Mouse (Mus musculus) forebrain, embryonic 11.5 days (tissue): ENCODE measurements around the gene Trmt112. TPM values are rescaled to one million over a fixed set of nuclear protein-coding genes. Genes with fewer than 3 reads are reported as not detected.

ENCODE experiments used
- ATAC-seq: fragments of 200-750 bp; cut with Nextera tagmentation; replicated peaks from 2 replicates; pipeline ENCODE4 v1.8.0; 2017; ENCODE audit warnings: moderate TSS enrichment; ENCODE audit not compliant: low FRiP score
- DNase-seq: peaks from one replicate; pipeline ENCODE4 v3.0.0-alpha.2; 2017; ENCODE audit warnings: low spot score
- H3K27ac ChIP-seq: fragments of 300-500 bp; sonication (generic); 2 replicates; pipeline ENCODE4 v1.5.1; 2014; ENCODE audit warnings: low read depth, low read length
- H3K27me3 ChIP-seq: fragments of 300-500 bp; sonication (generic); 2 replicates; pipeline ENCODE4 v1.6.1; 2014; ENCODE audit warnings: mild to moderate bottlenecking, low read length, mixed read lengths; ENCODE audit not compliant: control insufficient read depth, insufficient read depth
- H3K36me3 ChIP-seq: fragments of 300-500 bp; sonication (generic); 2 replicates; pipeline ENCODE4 v1.6.1; 2014; ENCODE audit warnings: mild to moderate bottlenecking, low read length, moderate library complexity, mixed read lengths; ENCODE audit not compliant: control insufficient read depth, insufficient read depth
- H3K4me1 ChIP-seq: fragments of 300-500 bp; sonication (generic); replicated peaks from 2 replicates; pipeline ENCODE4 v1.6.1; 2014; ENCODE audit warnings: low read length, mixed read lengths; ENCODE audit not compliant: control insufficient read depth, insufficient read depth
- H3K4me2 ChIP-seq: fragments of 300-500 bp; sonication (generic); 2 replicates; pipeline ENCODE4 v1.6.1; 2014; ENCODE audit warnings: low read depth, mild to moderate bottlenecking, low read length, moderate library complexity, mixed read lengths; ENCODE audit not compliant: severe bottlenecking
- H3K4me3 ChIP-seq: fragments of 300-500 bp; sonication (generic); 2 replicates; pipeline ENCODE4 v1.5.1; 2014; ENCODE audit warnings: low read depth, low read length
- H3K9ac ChIP-seq: fragments of 300-500 bp; sonication (generic); 2 replicates; pipeline ENCODE4 v1.6.1; 2014; ENCODE audit warnings: low read length
- H3K9me3 ChIP-seq: fragments of 300-500 bp; sonication (generic); 2 replicates; pipeline ENCODE4 v1.6.1; 2016; ENCODE audit warnings: low read length, mixed read lengths; ENCODE audit not compliant: control insufficient read depth
- WGBS: fragments of 180-500 bp; shearing (Covaris S2); extraction: QIAGEN DNeasy Blood & Tissue Kit; methylation state at CpG from one replicate; pipeline ENCODE4 v1.1.7; 2014; 5-methylcytosine and 5-hydroxymethylcytosine counted together
- microRNA-seq: library from miRNA; unstranded; fragments of <30 nt; microRNA quantifications from one replicate; pipeline ENCODE4, GENCODE M21; 2016; ENCODE audit not compliant: insufficient number of aligned reads
- polyA plus RNA-seq: library from polyadenylated mRNA; unstranded; fragments of >200 nt; fragmentation: Nextera tagmentation; extraction: Ambion mirVana; gene quantifications from 2 replicates; pipeline ENCODE4 v1.2.1, GENCODE M21; 2014

Trmt112 gene
- polyA plus RNA-seq, 1 experiment from 2014 or later = 152 TPM

- ATAC-seq (no peak), DNase-seq (no peak)
- no peak overlapping the region for H3K9ac ChIP-seq
- 55% methylated on average over 9 of the region's 9 CpGs for WGBS
- peaks cover 8% of the 10 kb centered on the region; the same call in 1 of the 2 replicates for H3K4me1 ChIP-seq
- no peaks in the 10 kb centered on the region for H3K27me3 ChIP-seq
- no peaks in the 10 kb centered on the region for H3K9me3 ChIP-seq
- no peak overlapping the region for H3K4me2 ChIP-seq
- H3K27ac ChIP-seq = no peak overlapping the region
- H3K4me3 ChIP-seq = no peak overlapping the region
- H3K36me3 ChIP-seq = no peaks in the 10 kb centered on the region; the same call in 1 of the 2 replicates
Observed at GRCm38 (mm10) chr19:6954046-6954445, 44.5 kb downstream of the Trmt112 start.

DNA sequence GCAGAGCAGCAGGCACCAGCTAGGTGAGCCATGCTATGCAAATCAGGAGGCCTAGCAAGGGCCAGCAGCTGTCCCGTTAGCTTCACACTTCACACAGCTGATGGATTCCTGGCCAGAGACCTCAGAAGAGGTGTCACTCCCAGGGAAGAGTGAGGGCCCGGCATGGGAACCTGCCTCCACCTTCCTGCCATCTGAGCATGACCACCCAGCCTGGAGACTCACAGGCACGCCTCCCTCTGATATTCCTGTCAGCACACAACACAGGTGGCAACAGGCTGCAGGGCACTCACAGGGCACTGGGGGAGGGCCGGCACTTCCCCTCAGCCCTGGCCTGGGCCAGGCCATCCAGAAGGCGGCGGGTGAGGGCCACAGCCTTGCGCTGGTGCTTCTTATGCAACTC lies 45.9 kb downstream of the Trmt112 start:
- peaks cover 4% of the 10 kb centered on the region; the same call in 1 of the 2 replicates for H3K4me1 ChIP-seq
- H3K9me3 ChIP-seq = no peaks in the 10 kb centered on the region
- WGBS = 88% methylated on average over 7 of the region's 7 CpGs
- no peak overlapping the region for H3K4me2 ChIP-seq
- ATAC-seq (no peak), DNase-seq (no peak)
- no peak overlapping the region for H3K4me3 ChIP-seq
- no peaks in the 10 kb centered on the region for H3K27me3 ChIP-seq
- no peak overlapping the region for H3K27ac ChIP-seq
- no peaks in the 10 kb centered on the region; the same call in 1 of the 2 replicates for H3K36me3 ChIP-seq
- no peak overlapping the region for H3K9ac ChIP-seq

- Histone ChIP-seq H3K27ac (no peak overlapping the region), H3K9me3 (no peaks in the 10 kb centered on the region), H3K4me2 (no peak overlapping the region), H3K36me3 (no peaks in the 10 kb centered on the region; the same call in 1 of the 2 replicates), H3K4me3 (no peak overlapping the region), H3K27me3 (no peaks in the 10 kb centered on the region), H3K4me1 (peaks cover 4% of the 10 kb centered on the region; the same call in 1 of the 2 replicates), H3K9ac (no peak overlapping the region)
- no peak for DNase-seq
- WGBS = 80% methylated on average over 10 of the region's 10 CpGs
- no peak for ATAC-seq
Observed at GRCm38 (mm10) chr19:6956461-6956860, 47.0 kb downstream of the Trmt112 start.

Small RNA genes lying within 50 kb of the gene (microRNA-seq; reads per million reads assigned to microRNA genes)
- 2.5 reads per million for gene Mir6990

Other genes with a start within 250 kb of the Trmt112 start
- gene Rps6ka4, start 69.1 kb upstream of the Trmt112 start, polyA plus RNA-seq = 6.0 and 7.2 TPM in 2 replicates
- gene Ccdc88b, start 51.5 kb upstream of the Trmt112 start, polyA plus RNA-seq = 0.56 and 0.80 TPM in 2 replicates
- 105 and 106 TPM in 2 replicates for gene Prdx5, start 408 bp downstream of the Trmt112 start, polyA plus RNA-seq
- gene Esrra, start 12.1 kb downstream of the Trmt112 start, polyA plus RNA-seq = 5.4 TPM in 2 replicates
- gene Catsperz, start 15.7 kb downstream of the Trmt112 start, polyA plus RNA-seq = not detected in 2 replicates
- gene Kcnk4, start 24.8 kb downstream of the Trmt112 start, polyA plus RNA-seq = not detected in 2 replicates
- gene Bad, start 32.2 kb downstream of the Trmt112 start, polyA plus RNA-seq = 56.6 and 57.0 TPM in 2 replicates
- 32.7 and 34.3 TPM in 2 replicates for gene Gpr137, start 32.8 kb downstream of the Trmt112 start, polyA plus RNA-seq
- gene Ppp1r14b, start 65.3 kb downstream of the Trmt112 start, polyA plus RNA-seq = 305 and 329 TPM in 2 replicates
- gene Plcb3, start 66.8 kb downstream of the Trmt112 start, polyA plus RNA-seq = 21.2 and 24.1 TPM in 2 replicates
- 65.4 and 80.7 TPM in 2 replicates for gene Fkbp2, start 70.8 kb downstream of the Trmt112 start, polyA plus RNA-seq
- 29.5 and 32.7 TPM in 2 replicates for gene Vegfb, start 78.0 kb downstream of the Trmt112 start, polyA plus RNA-seq
- gene Dnajc4, start 82.9 kb downstream of the Trmt112 start, polyA plus RNA-seq = 14.5 and 18.8 TPM in 2 replicates
- 13.5 and 14.6 TPM in 2 replicates for gene Nudt22, start 86.4 kb downstream of the Trmt112 start, polyA plus RNA-seq
- 12.8 and 14.9 TPM in 2 replicates for gene Trpt1, start 86.4 kb downstream of the Trmt112 start, polyA plus RNA-seq
- 8.0 and 8.5 TPM in 2 replicates for gene Fermt3, start 109.8 kb downstream of the Trmt112 start, polyA plus RNA-seq
- gene Stip1, start 130.3 kb downstream of the Trmt112 start, polyA plus RNA-seq = 428 and 444 TPM in 2 replicates
- 3.6 and 4.0 TPM in 2 replicates for gene Macrod1, start 147.1 kb downstream of the Trmt112 start, polyA plus RNA-seq
- gene Flrt1, start 196.0 kb downstream of the Trmt112 start, polyA plus RNA-seq = 7.7 and 9.0 TPM in 2 replicates